Mouse (Mus musculus): ENCODE measurements around the gene Trdmt1.

DNA sequence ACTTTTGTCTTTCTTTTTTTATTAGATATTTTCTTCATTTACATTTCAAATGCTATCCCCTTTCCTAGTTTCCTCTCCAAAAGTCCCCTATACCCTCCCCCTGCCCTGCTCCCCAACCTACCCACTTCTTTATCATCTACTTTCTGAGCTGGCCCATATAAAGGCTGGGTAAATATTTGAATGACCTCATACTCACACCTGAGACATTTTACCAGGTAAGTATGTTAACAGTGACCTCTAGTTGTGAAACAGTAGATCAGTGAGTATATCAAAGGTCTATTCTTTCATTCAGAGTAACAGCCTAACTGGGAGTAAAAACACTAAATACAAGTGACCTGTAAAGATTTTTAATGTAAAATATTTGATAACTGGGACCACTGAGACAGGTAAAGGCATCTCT is 7.7 kb downstream of the Trdmt1 start:
- TF ChIP-seq GATA1 (IDR thresholded peaks at IDR 0.05; ENCODE audit: borderline replicate concordance, low read length) (no peak), FLI1 (IDR thresholded peaks at IDR 0.05; ENCODE audit: low read length) (no peak)
